Mouse (Mus musculus) kidney, embryonic 14.5 days (tissue): ENCODE measurements around the gene Zfp652. TPM values are rescaled to one million over a fixed set of nuclear protein-coding genes. Genes with fewer than 3 reads are reported as not detected.
A peak's percentile ranks its signal among the peaks of the same experiment; 100 is the strongest.

Source experiments
- ATAC-seq: fragments of 200-750 bp; cut with Nextera tagmentation; 2 replicates; pipeline ENCODE4 v1.8.0; 2017; ENCODE audit warnings: moderate number of reproducible peaks, mild to moderate bottlenecking, moderate TSS enrichment, moderate library complexity; ENCODE audit not compliant: low FRiP score, low TSS enrichment
- H3K27ac ChIP-seq: fragments of 300-500 bp; sonication (generic); 2 replicates; pipeline ENCODE4 v1.5.1; 2014; ENCODE audit warnings: low read depth, mild to moderate bottlenecking, low read length, moderate library complexity, mixed read lengths
- H3K27me3 ChIP-seq: fragments of 300-500 bp; sonication (generic); 2 replicates; pipeline ENCODE4 v1.6.1; 2014; ENCODE audit warnings: mild to moderate bottlenecking, low read length; ENCODE audit not compliant: control insufficient read depth, insufficient read depth
- H3K36me3 ChIP-seq: fragments of 300-500 bp; sonication (generic); 2 replicates; pipeline ENCODE4 v1.6.1; 2014; ENCODE audit warnings: low read length, mixed read lengths; ENCODE audit not compliant: control insufficient read depth, insufficient read depth
- H3K4me1 ChIP-seq: fragments of 300-500 bp; sonication (generic); 2 replicates; pipeline ENCODE4 v1.6.1; 2014; ENCODE audit warnings: low read length, mixed read lengths; ENCODE audit not compliant: control insufficient read depth, insufficient read depth
- H3K4me2 ChIP-seq: fragments of 300-500 bp; sonication (generic); replicated peaks from 2 replicates; pipeline ENCODE4 v1.6.1; 2014; ENCODE audit warnings: low read depth, mild to moderate bottlenecking, low read length
- H3K4me3 ChIP-seq: fragments of 300-500 bp; sonication (generic); 2 replicates; pipeline ENCODE4 v1.5.1; 2014; ENCODE audit warnings: mild to moderate bottlenecking, low read length
- H3K9ac ChIP-seq: fragments of 300-500 bp; sonication (generic); 2 replicates; pipeline ENCODE4 v1.6.1; 2014; ENCODE audit warnings: low read depth, mild to moderate bottlenecking, low read length, moderate library complexity
- H3K9me3 ChIP-seq: fragments of 300-500 bp; sonication (generic); 2 replicates; pipeline ENCODE4 v1.6.1; 2016; ENCODE audit warnings: low read length; ENCODE audit not compliant: control insufficient read depth
- WGBS: fragments of 180-500 bp; shearing (Covaris S2); extraction: QIAGEN DNeasy Blood & Tissue Kit; methylation state at CpG from one replicate; pipeline ENCODE4 v1.1.7; 2014; 5-methylcytosine and 5-hydroxymethylcytosine counted together
- polyA plus RNA-seq: library from polyadenylated mRNA; unstranded; fragments of >200 nt; fragmentation: Nextera tagmentation; extraction: Ambion mirVana; gene quantifications from 2 replicates; pipeline ENCODE4 v1.2.1, GENCODE M21; 2014

The Zfp652 gene
- polyA plus RNA-seq, 1 experiment from 2014 or later: 13.5 TPM

GRCm38 (mm10) chr11:95682946-95683345 lies 29.5 kb upstream of the Zfp652 start:
- H3K4me2 ChIP-seq: no peak overlapping the region
- ATAC-seq: no peak
- no peak overlapping the region for H3K4me3 ChIP-seq
- no peak overlapping the region for H3K9ac ChIP-seq
- H3K27ac ChIP-seq: no peak overlapping the region
- no peaks in the 10 kb centered on the region for H3K27me3 ChIP-seq
- H3K9me3 ChIP-seq: no peaks in the 10 kb centered on the region
- peaks cover 10% of the 10 kb centered on the region; the same call in 1 of the 2 replicates for H3K4me1 ChIP-seq
- WGBS: 91% methylated on average over 3 of the region's 3 CpGs
- H3K36me3 ChIP-seq: peaks cover 33% of the 10 kb centered on the region

GRCm38 (mm10) chr11:95686031-95686430 lies 26.4 kb upstream of the Zfp652 start:
- H3K9me3 ChIP-seq: no peaks in the 10 kb centered on the region
- H3K4me2 ChIP-seq: no peak overlapping the region
- H3K27ac ChIP-seq: no peak overlapping the region
- no peak overlapping the region for H3K4me3 ChIP-seq
- 5% methylated on average over 4 of the region's 4 CpGs for WGBS
- peaks cover 10% of the 10 kb centered on the region; the same call in 1 of the 2 replicates for H3K4me1 ChIP-seq
- no peak overlapping the region for H3K9ac ChIP-seq
- peak; percentile 29; the same call in 1 of the 2 replicates for ATAC-seq
- H3K27me3 ChIP-seq: no peaks in the 10 kb centered on the region
- peaks cover 10% of the 10 kb centered on the region for H3K36me3 ChIP-seq

- H3K36me3 ChIP-seq: no peaks in the 10 kb centered on the region
- no peak overlapping the region for H3K9ac ChIP-seq
- H3K4me1 ChIP-seq: peaks cover 10% of the 10 kb centered on the region; the same call in 1 of the 2 replicates
- no peak overlapping the region for H3K4me2 ChIP-seq
- no peaks in the 10 kb centered on the region for H3K27me3 ChIP-seq
- no peaks in the 10 kb centered on the region for H3K9me3 ChIP-seq
- H3K27ac ChIP-seq: no peak overlapping the region
- H3K4me3 ChIP-seq: no peak overlapping the region
- WGBS: 32% methylated on average over 11 of the region's 11 CpGs
- ATAC-seq: no peak
These were observed 25.3 kb upstream of the Zfp652 start for GRCm38 (mm10) chr11:95687084-95687656.

- no peak for ATAC-seq
- Histone ChIP-seq H3K4me2 (no peak overlapping the region), H3K36me3 (no peaks in the 10 kb centered on the region), H3K4me3 (no peak overlapping the region), H3K27me3 (no peaks in the 10 kb centered on the region), H3K27ac (peak overlapping the region; percentile 31; the same call in 1 of the 2 replicates), H3K9me3 (no peaks in the 10 kb centered on the region), H3K4me1 (peaks cover 10% of the 10 kb centered on the region; the same call in 1 of the 2 replicates), H3K9ac (no peak overlapping the region)
- 66% methylated on average over 6 of the region's 6 CpGs for WGBS
These were observed 24.0 kb upstream of the Zfp652 start for GRCm38 (mm10) chr11:95688515-95688914.

- WGBS: 51% methylated on average over 7 of the region's 7 CpGs
These were observed 23.5 kb upstream of the Zfp652 start for GRCm38 (mm10) chr11:95688981-95689380.

GRCm38 (mm10) chr11:95689544-95689943 lies 22.9 kb upstream of the Zfp652 start:
- no peaks in the 10 kb centered on the region for H3K9me3 ChIP-seq
- no peak overlapping the region for H3K4me3 ChIP-seq
- no peak overlapping the region for H3K27ac ChIP-seq
- peaks cover 10% of the 10 kb centered on the region; the same call in 1 of the 2 replicates for H3K4me1 ChIP-seq
- H3K9ac ChIP-seq: no peak overlapping the region
- no peak overlapping the region for H3K4me2 ChIP-seq
- no peaks in the 10 kb centered on the region for H3K27me3 ChIP-seq
- no peaks in the 10 kb centered on the region for H3K36me3 ChIP-seq
- WGBS: 82% methylated on average over 3 of the region's 3 CpGs
- ATAC-seq: no peak

More at GRCm38 (mm10) chr11:95688981-95689380, 23.5 kb upstream of the Zfp652 start:
- no peak for ATAC-seq
- Histone ChIP-seq H3K9me3 (no peaks in the 10 kb centered on the region), H3K4me1 (peaks cover 10% of the 10 kb centered on the region; the same call in 1 of the 2 replicates), H3K4me3 (no peak overlapping the region), H3K36me3 (no peaks in the 10 kb centered on the region), H3K9ac (no peak overlapping the region), H3K4me2 (no peak overlapping the region), H3K27ac (no peak overlapping the region), H3K27me3 (no peaks in the 10 kb centered on the region)

GRCm38 (mm10) chr11:95698541-95698940 lies 13.9 kb upstream of the Zfp652 start:
- no peaks in the 10 kb centered on the region for H3K36me3 ChIP-seq
- WGBS: 83% methylated on average over 5 of the region's 5 CpGs
- no peak overlapping the region for H3K4me3 ChIP-seq
- H3K9me3 ChIP-seq: no peaks in the 10 kb centered on the region
- H3K4me2 ChIP-seq: no peak overlapping the region
- H3K4me1 ChIP-seq: no peaks in the 10 kb centered on the region
- no peaks in the 10 kb centered on the region for H3K27me3 ChIP-seq
- no peak for ATAC-seq
- no peak overlapping the region for H3K27ac ChIP-seq
- no peak overlapping the region for H3K9ac ChIP-seq

- Histone ChIP-seq H3K4me2 (no peak overlapping the region), H3K9ac (no peak overlapping the region), H3K36me3 (no peaks in the 10 kb centered on the region), H3K4me1 (no peaks in the 10 kb centered on the region), H3K27ac (no peak overlapping the region), H3K9me3 (no peaks in the 10 kb centered on the region), H3K4me3 (no peak overlapping the region), H3K27me3 (no peaks in the 10 kb centered on the region)
- ATAC-seq: no peak
- 88% methylated on average over 13 of the region's 13 CpGs for WGBS
These were observed 11.4 kb upstream of the Zfp652 start for GRCm38 (mm10) chr11:95700778-95701739.
